Mouse (Mus musculus): Measurements from ENCODE around the gene Sp9.

Gene Sp9

DNA sequence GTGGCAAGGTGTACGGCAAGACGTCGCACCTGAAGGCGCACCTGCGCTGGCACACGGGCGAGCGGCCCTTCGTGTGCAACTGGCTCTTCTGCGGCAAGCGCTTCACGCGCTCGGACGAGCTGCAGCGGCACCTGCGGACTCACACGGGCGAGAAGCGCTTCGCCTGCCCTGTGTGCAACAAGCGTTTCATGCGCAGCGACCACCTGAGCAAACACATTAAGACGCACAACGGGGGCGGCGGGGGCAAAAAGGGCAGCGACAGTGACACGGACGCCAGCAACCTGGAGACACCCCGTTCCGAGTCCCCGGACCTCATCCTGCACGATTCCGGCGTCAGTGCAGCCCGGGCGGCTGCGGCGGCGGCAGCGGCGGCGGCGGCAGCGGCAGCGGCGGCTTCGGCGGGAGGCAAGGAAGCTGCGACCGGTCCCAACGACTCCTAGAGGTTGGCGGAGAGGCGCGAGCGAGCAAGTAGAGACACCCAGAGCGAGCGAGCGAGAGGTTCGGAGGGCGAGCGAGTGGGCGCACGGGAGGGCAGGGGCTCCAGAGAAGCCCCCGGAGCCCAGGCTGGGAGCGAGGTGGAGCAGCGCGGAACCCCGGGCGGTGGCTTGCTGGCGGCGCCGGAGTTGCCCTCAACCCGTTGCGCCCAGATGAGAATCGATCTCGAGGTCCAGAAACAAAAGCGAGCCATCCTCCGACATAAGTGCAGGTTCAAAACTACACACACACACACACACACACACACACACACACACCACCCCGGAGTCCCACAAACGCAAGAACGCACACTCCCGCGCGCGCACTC, 2.6 kb downstream of the Sp9 start:
- peak; percentile 69 for DNase-seq (ENCODE audit: low read depth, low spot score)

DNA sequence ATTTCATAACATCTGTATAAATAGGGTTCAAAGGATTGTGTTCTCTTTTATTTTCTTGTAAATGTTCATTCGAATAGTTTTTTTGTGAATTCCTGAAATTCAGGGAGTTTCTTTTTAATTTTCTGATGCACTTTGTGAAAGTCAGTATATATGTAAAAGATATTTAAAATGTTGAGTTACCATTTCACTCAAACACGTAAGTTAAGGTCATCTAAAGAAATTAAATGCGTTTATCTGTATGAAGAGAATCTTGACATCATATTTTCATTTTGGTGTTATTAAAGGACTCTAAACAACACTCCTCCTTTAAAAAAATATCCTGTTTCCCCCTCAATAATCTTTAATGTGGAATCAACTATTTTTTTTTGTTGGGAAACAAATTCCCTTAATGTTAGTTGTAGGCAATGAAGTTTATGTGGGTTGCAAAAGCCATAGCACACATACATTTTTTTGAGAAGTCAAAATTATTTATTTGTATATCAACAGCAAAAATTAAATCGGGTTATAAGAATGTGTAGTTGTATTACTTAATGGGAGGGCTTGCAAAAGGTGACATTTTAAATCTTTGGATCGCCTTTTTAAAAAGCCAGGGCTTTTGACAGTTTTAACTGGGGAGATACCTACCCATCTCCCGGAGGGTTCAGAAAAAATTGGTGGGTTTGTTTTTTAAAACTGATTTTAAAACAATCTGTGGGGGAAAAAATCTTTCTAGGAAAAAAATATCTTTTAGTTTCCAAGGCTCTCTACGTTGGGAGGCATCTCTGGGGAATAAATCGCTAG, 3.7 kb downstream of the Sp9 start:
- DNase-seq (ENCODE audit: low read depth, low spot score) = no peak

DNA sequence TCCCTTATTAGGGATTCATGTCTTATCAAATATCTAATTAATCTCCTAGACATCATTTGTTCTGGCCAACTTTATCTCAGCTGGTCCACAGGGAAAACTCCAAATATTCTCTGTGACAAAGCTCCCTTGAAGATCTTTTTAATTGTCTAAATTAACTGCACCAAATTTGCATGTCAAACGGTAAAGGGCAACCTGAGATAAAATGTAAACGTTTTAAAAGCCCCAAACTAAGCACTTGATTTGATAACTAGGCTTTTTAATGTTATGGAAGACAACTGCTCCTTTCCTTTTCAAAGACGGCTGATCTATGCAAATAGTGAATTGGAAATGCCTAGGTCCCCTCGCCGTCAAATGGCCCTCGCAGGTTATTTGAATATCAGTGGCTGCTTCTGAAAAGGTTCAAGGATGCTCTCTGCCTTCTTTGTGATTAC, 4.4 kb downstream of the Sp9 start:
- DNase-seq (ENCODE audit: low read depth, low spot score) = peak; percentile 29

- DNase-seq (ENCODE audit: low read depth, low spot score) = peak; percentile 57
These were observed 5.4 kb downstream of the Sp9 start for GRCm38 (mm10) chr2:73277021-73277708.

DNA sequence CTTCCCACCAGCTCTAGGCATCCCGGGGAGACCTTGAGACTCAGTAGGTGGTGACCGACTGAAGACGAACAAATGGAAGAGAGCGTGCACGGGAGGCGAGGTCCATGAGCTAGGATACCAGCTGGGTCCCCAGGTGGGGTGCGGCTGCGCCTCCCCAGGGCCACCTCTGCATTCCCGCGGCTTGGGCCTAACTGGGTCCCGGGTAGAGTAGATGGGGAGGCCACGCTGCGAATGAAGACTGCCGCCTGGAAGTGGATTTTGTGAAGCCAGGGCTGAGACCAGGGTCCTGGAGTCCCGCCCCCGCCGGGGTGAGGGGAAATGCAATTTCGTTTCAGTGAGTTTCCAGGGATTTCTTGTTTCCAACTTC, 6.0 kb downstream of the Sp9 start:
- peak; percentile 47 for DNase-seq (ENCODE audit: low read depth, low spot score)

GRCm38 (mm10) chr2:73278131-73278854, 6.6 kb downstream of the Sp9 start:
- peak; percentile 91 for DNase-seq (ENCODE audit: low read depth, low spot score)

DNA sequence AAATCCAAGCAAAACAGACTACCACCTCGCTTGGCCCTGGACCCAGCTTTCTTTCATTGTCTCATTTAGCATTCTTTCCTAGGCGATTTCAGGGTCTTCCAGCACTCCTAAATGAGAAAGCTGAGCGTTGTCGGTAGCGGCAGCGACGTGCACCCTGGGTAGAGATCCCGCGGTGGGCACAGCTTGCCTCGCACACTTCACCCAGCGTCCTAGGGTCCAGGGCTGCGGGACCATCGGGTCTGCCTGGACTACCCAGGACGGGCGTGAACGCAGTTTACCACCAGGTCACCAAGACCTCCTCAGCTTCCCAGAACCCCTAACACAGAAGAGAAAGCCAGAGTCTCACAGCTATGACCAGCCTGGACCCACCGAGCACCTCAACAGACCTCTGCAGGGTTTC, 7.1 kb downstream of the Sp9 start:
- no peak for DNase-seq (ENCODE audit: low read depth, low spot score)

GRCm38 (mm10) chr2:73279271-73280038, 7.7 kb downstream of the Sp9 start:
- peak; percentile 24 for DNase-seq (ENCODE audit: low read depth, low spot score)

DNA sequence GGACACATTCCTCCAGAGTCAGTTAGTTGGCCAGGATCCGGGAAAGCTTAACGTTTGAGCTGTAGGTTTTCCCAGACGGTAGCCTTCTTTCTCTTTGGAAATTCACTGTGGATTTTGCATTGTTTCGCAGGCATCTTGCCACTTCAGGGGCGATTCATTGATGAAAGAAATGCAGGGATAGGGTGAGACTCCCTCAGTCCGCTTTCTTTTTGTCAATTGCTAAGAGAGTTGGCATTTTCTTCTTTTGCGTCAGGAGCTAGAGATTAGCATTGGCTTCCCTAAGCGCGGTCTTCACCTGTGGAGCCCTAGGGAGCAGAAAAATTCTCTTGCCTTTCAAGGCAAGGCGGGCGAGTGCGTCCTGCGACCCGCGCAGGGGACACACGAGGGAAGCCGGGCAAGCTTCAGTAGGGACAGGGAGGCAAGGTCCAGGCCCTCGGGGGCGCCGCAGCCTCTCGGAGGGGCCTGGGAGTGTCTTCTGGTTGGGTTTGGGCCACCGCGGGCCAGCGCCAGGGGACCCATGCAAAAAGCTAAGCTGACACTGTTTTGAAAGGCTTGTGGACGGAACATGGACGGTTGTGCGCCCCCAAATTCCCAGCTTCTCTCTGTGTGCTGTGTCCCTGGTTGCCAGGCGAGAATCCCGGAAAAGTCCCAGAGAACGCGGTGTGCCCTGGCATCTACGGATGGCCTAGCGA, 8.8 kb downstream of the Sp9 start:
- DNase-seq (ENCODE audit: low read depth, low spot score) = peak; percentile 27

DNA sequence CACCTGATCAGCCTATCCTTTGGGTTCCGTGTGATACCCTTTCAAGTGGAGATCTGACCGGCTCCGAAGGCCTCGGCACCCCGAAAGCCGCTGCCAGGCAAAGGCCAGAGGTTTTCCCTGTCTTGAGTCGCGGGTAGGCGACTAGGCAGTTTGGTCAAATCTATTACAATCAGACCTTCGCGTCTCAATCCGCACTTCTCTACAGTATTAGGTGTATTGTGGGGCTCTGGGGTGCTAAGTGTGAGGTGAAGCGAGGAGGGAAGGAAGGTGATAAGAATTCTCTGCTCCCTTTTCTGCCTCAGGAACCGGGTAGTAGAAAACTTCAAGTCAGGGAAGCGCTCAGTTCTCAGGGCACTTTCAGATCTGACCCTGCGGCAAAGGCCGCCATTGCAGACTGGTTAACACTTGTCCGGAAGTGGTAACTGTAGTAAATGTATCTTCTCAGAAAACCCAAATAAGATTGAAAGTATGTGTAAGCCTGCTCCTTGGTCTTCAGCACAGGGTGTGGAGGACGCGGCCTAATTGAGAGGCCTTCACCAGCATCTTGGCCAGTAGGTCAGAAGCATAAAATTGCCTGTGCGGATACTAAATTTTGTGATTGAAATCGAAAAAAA, 9.4 kb downstream of the Sp9 start:
- DNase-seq (ENCODE audit: low read depth, low spot score) = peak; percentile 20

DNA sequence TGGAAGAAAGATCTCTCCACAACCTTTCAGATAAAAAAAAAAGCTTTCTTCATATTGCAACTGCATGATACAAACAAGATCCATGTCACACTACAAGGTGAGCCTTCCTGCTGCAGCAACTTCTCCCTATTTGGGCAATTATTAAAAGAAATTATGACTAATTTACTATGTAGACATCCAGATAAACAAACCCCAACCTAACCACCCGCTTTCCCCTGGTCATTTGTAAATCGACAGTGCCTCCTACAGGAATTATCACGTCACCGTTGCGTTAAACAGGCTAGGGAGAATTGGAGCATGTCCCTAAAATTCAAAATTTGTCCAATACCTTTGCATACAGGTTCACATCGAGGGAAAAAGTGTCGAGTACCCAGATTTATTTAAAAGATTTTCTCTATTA, 10.0 kb downstream of the Sp9 start:
- DNase-seq (ENCODE audit: low read depth, low spot score) = peak; percentile 51

DNA sequence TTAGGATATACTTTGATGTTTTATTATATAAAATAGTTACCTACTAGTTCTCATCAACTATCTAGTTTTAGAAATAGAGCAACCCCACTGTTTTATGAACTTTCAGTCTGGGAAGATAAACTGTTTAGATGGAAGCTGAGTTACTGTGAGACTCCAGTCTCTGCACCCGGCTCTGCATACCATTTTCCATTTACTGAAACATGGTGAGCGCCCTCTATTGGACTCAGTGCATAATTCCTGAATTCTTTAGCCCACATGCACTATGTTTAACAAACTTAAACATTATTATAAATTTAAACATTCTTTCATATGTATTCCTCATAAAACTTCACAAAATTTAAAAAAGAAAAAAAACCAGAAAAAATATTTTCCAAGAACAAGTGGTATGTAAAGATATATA, 13.9 kb downstream of the Sp9 start:
- peak; percentile 68 for DNase-seq (ENCODE audit: low read depth, low spot score)

- no peak for DNase-seq (ENCODE audit: low read depth, low spot score)
These were observed 19.4 kb downstream of the Sp9 start for GRCm38 (mm10) chr2:73291130-73291529.

DNA sequence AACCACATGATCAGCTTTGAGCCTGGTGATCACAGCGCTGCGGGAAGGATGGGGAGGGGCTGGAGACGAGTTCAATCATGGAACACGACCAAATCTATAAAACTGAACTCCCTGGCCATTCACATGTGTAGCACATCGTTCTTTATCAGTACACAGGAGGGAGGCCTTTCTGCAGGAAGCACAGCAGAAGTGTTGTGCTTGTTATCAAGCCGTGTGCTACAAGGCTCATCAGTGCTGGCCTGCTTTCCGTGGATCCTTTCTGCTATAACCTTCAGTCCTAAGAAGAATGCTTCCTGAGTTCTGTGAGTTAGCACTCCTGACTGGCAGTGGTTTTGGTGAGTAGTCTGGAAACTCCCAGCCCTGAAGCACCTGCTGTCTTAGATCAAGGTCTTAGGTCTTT, 23.3 kb downstream of the Sp9 start:
- DNase-seq (ENCODE audit: low read depth, low spot score) = no peak

GRCm38 (mm10) chr2:73298154-73298553, 26.4 kb downstream of the Sp9 start:
- DNase-seq (ENCODE audit: low read depth, low spot score) = no peak

DNA sequence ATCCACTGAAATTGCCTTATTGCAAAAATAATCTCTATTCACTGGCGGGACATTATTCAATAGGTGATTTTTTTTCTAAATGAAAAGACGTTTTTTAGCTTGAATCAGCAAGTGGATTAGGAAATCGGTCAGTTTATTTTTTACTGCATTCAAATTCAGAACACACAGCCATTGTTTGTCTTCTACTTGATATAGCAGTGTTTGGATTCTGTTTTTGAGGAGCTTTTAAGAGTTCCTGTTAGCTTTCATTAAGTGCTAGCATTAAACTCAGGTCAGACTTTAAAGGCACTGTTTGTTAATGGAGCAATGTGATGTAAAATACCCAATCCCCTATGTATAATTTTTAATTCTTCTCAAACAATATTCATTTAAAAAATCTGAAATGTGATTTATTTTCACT, 27.1 kb downstream of the Sp9 start:
- DNase-seq (ENCODE audit: low read depth, low spot score) = no peak

- DNase-seq (ENCODE audit: low read depth, low spot score) = no peak
These were observed 30.3 kb downstream of the Sp9 start for GRCm38 (mm10) chr2:73301979-73302378.

- no peak for DNase-seq (ENCODE audit: low read depth, low spot score)
These were observed 31.0 kb downstream of the Sp9 start for GRCm38 (mm10) chr2:73302722-73303121.

- DNase-seq (ENCODE audit: low read depth, low spot score) = no peak
These were observed 32.8 kb downstream of the Sp9 start for GRCm38 (mm10) chr2:73304506-73304905.

DNA sequence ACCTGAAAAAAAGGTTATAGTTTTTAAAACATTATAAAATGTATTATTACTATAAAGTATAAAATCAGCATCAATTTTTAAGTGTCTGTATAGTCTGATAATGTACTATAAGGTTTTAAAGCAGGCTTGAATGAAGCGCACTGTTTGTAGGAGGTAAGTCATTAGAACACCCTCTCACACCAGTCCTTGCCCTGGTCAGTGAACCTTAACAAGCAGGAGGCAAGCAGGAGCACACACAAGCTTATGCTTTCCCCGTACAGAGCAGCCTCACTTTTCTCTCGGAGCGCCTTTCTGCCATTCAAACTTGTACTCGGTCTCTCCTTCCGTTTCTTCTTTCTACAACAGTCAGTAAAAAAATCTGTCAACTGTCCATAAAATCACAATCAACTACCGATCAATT, 34.3 kb downstream of the Sp9 start:
- DNase-seq (ENCODE audit: low read depth, low spot score) = no peak
